Mouse (Mus musculus): Measurements from ENCODE around the gene Gm26661. TPM values are rescaled to one million over a fixed set of nuclear protein-coding genes. Genes with fewer than 3 reads are reported as not detected.

Gm26661 gene
- total RNA-seq (2021) = not detected
- long read RNA-seq, experiment 1 = 0 reads
- long read RNA-seq, experiment 2 = 0 reads

- DNase-seq (ENCODE audit: low spot score in 2 of 2) = peak; percentile 59 to 62
Observed at GRCm38 (mm10) chr14:7791532-7792159, at the start of gene Gm26661. Gene Gm26661, plus strand, starts transcription at chr14:7791587.

- DNase-seq (ENCODE audit: low spot score in 2 of 2) = peak; percentile 28 to 29
Observed at GRCm38 (mm10) chr14:7748944-7749763, 42.2 kb upstream of the Gm26661 start.

- DNase-seq (ENCODE audit: low spot score in 2 of 2) = no peak
Observed at GRCm38 (mm10) chr14:7749764-7750089, 41.7 kb upstream of the Gm26661 start.

GRCm38 (mm10) chr14:7765569-7766314 is 25.6 kb upstream of the Gm26661 start:
- peak; percentile 69 to 81 for DNase-seq (ENCODE audit: low spot score in 2 of 2)

- DNase-seq (ENCODE audit: low spot score in 2 of 2) = peak; percentile 7 to 24
Observed at GRCm38 (mm10) chr14:7773714-7774389, 17.5 kb upstream of the Gm26661 start.

- DNase-seq (ENCODE audit: low spot score in 2 of 2) = no peak
Observed at GRCm38 (mm10) chr14:7786073-7786472, 5.3 kb upstream of the Gm26661 start.

- DNase-seq (ENCODE audit: low spot score in 2 of 2) = no peak
Observed at GRCm38 (mm10) chr14:7789266-7790030, 1.9 kb upstream of the Gm26661 start.

GRCm38 (mm10) chr14:7791061-7791531 is 291 bp upstream of the Gm26661 start:
- DNase-seq (ENCODE audit: low spot score in 2 of 2) = no peak

GRCm38 (mm10) chr14:7795961-7796360 is 4.6 kb downstream of the Gm26661 start:
- no peak for DNase-seq (ENCODE audit: low spot score in 2 of 2)

GRCm38 (mm10) chr14:7800611-7801010 is 9.2 kb downstream of the Gm26661 start:
- DNase-seq (ENCODE audit: low spot score in 2 of 2) = no peak

GRCm38 (mm10) chr14:7801831-7802230 is 10.4 kb downstream of the Gm26661 start:
- DNase-seq (ENCODE audit: low spot score in 2 of 2) = no peak

- DNase-seq (ENCODE audit: low spot score in 2 of 2) = no peak
Observed at GRCm38 (mm10) chr14:7803874-7804557, 12.6 kb downstream of the Gm26661 start.

- DNase-seq (ENCODE audit: low spot score in 2 of 2) = no peak
Observed at GRCm38 (mm10) chr14:7804558-7804905, 13.1 kb downstream of the Gm26661 start.

- DNase-seq (ENCODE audit: low spot score in 2 of 2) = no peak
Observed at GRCm38 (mm10) chr14:7807711-7808110, 16.3 kb downstream of the Gm26661 start.

GRCm38 (mm10) chr14:7808501-7808981 is 17.2 kb downstream of the Gm26661 start:
- no peak for DNase-seq (ENCODE audit: low spot score in 2 of 2)

- no peak for DNase-seq (ENCODE audit: low spot score in 2 of 2)
Observed at GRCm38 (mm10) chr14:7809043-7809955, 17.9 kb downstream of the Gm26661 start.

- DNase-seq (ENCODE audit: low spot score in 2 of 2) = peak; percentile 98 to 99
Observed at GRCm38 (mm10) chr14:7817770-7818462, 26.5 kb downstream of the Gm26661 start, which contains the start of gene Flnb. Gene Flnb, plus strand, starts transcription at chr14:7817957.

Data from adrenal gland, adult 18-20 months (tissue).